Mouse (Mus musculus): ENCODE data around the gene Kifc3. TPM values are rescaled to one million over a fixed set of nuclear protein-coding genes. Genes with fewer than 3 reads are reported as not detected.
A peak's percentile ranks its signal among the peaks of the same experiment; 100 is the strongest.

Gene Kifc3
- polyA plus RNA-seq, 1 experiment, result 13.6 TPM

GRCm38 (mm10) chr8:95146044-95146745, 56.4 kb downstream of the Kifc3 start:
- peaks cover 7% of the 10 kb centered on the region for H3K4me1 ChIP-seq (ENCODE audit: control insufficient read depth, insufficient read depth, low read length)
- H3K27ac ChIP-seq (ENCODE audit: insufficient read depth, low read length), result no peak overlapping the region
- TF ChIP-seq POLR2A (IDR thresholded peaks at IDR 0.05; ENCODE audit: low read depth, low read length) (no peak), CTCF (IDR thresholded peaks at IDR 0.05; ENCODE audit: borderline replicate concordance, insufficient read depth, low read length) (no peak)
- H3K4me3 ChIP-seq (ENCODE audit: insufficient read depth, low read length), result no peak overlapping the region

GRCm38 (mm10) chr8:95144631-95145015, 58.0 kb downstream of the Kifc3 start:
- H3K27ac ChIP-seq (ENCODE audit: insufficient read depth, low read length), result no peak overlapping the region
- TF ChIP-seq POLR2A (IDR thresholded peaks at IDR 0.05; ENCODE audit: low read depth, low read length) (no peak), CTCF (IDR thresholded peaks at IDR 0.05; ENCODE audit: borderline replicate concordance, insufficient read depth, low read length) (no peak)
- H3K4me1 ChIP-seq (ENCODE audit: control insufficient read depth, insufficient read depth, low read length), result peaks cover 12% of the 10 kb centered on the region
- no peak overlapping the region for H3K4me3 ChIP-seq (ENCODE audit: insufficient read depth, low read length)

- TF ChIP-seq POLR2A (IDR thresholded peaks at IDR 0.05; ENCODE audit: low read depth, low read length) (no peak), CTCF (IDR thresholded peaks at IDR 0.05; ENCODE audit: borderline replicate concordance, insufficient read depth, low read length) (no peak)
- Histone ChIP-seq H3K4me1 (ENCODE audit: control insufficient read depth, insufficient read depth, low read length) (peaks cover 12% of the 10 kb centered on the region), H3K4me3 (ENCODE audit: insufficient read depth, low read length) (no peak overlapping the region), H3K27ac (ENCODE audit: insufficient read depth, low read length) (no peak overlapping the region)
These were observed 58.6 kb downstream of the Kifc3 start for GRCm38 (mm10) chr8:95143805-95144630.

- Histone ChIP-seq H3K4me3 (ENCODE audit: insufficient read depth, low read length) (no peak overlapping the region), H3K27ac (ENCODE audit: insufficient read depth, low read length) (peak overlapping the region; percentile 17; the same call in 1 of the 2 replicates), H3K4me1 (ENCODE audit: control insufficient read depth, insufficient read depth, low read length) (peaks cover 16% of the 10 kb centered on the region)
- TF ChIP-seq CTCF (IDR thresholded peaks at IDR 0.05; ENCODE audit: borderline replicate concordance, insufficient read depth, low read length), result 0 out of 2 replicates have a peak, but pooled peaks have one; percentile 6
- TF ChIP-seq POLR2A (IDR thresholded peaks at IDR 0.05; ENCODE audit: low read depth, low read length), result no peak
These were observed 59.4 kb downstream of the Kifc3 start for GRCm38 (mm10) chr8:95142985-95143804.

GRCm38 (mm10) chr8:95142075-95142831, 60.4 kb downstream of the Kifc3 start:
- Histone ChIP-seq H3K4me1 (ENCODE audit: control insufficient read depth, insufficient read depth, low read length) (peaks cover 22% of the 10 kb centered on the region), H3K4me3 (ENCODE audit: insufficient read depth, low read length) (peak overlapping the region; percentile 83), H3K27ac (ENCODE audit: insufficient read depth, low read length) (peak overlapping the region; percentile 56)
- TF ChIP-seq POLR2A (IDR thresholded peaks at IDR 0.05; ENCODE audit: low read depth, low read length) (peak; percentile 22), CTCF (IDR thresholded peaks at IDR 0.05; ENCODE audit: borderline replicate concordance, insufficient read depth, low read length) (no peak)

- TF ChIP-seq CTCF (IDR thresholded peaks at IDR 0.05; ENCODE audit: borderline replicate concordance, insufficient read depth, low read length) (no peak), POLR2A (IDR thresholded peaks at IDR 0.05; ENCODE audit: low read depth, low read length) (peak; percentile 31; the same call in 1 of the 2 replicates)
- Histone ChIP-seq H3K4me3 (ENCODE audit: insufficient read depth, low read length) (peak overlapping the region; percentile 83), H3K27ac (ENCODE audit: insufficient read depth, low read length) (peak overlapping the region; percentile 56), H3K4me1 (ENCODE audit: control insufficient read depth, insufficient read depth, low read length) (peaks cover 27% of the 10 kb centered on the region)
These were observed 61.0 kb downstream of the Kifc3 start for GRCm38 (mm10) chr8:95141469-95142074.

- Histone ChIP-seq H3K27ac (ENCODE audit: insufficient read depth, low read length) (0 out of 2 replicates have a peak overlapping the region, but pooled peaks have one; percentile 56), H3K4me1 (ENCODE audit: control insufficient read depth, insufficient read depth, low read length) (peaks cover 27% of the 10 kb centered on the region), H3K4me3 (ENCODE audit: insufficient read depth, low read length) (peak overlapping the region; percentile 83; the same call in 1 of the 2 replicates)
- no peak for TF ChIP-seq CTCF (IDR thresholded peaks at IDR 0.05; ENCODE audit: borderline replicate concordance, insufficient read depth, low read length)
- TF ChIP-seq POLR2A (IDR thresholded peaks at IDR 0.05; ENCODE audit: low read depth, low read length), result no peak
These were observed 61.6 kb downstream of the Kifc3 start for GRCm38 (mm10) chr8:95141026-95141425.

GRCm38 (mm10) chr8:95140555-95140954, 62.1 kb downstream of the Kifc3 start:
- TF ChIP-seq CTCF (IDR thresholded peaks at IDR 0.05; ENCODE audit: borderline replicate concordance, insufficient read depth, low read length), result no peak
- TF ChIP-seq POLR2A (IDR thresholded peaks at IDR 0.05; ENCODE audit: low read depth, low read length), result no peak
- Histone ChIP-seq H3K4me1 (ENCODE audit: control insufficient read depth, insufficient read depth, low read length) (peaks cover 27% of the 10 kb centered on the region), H3K27ac (ENCODE audit: insufficient read depth, low read length) (no peak overlapping the region), H3K4me3 (ENCODE audit: insufficient read depth, low read length) (no peak overlapping the region)
